Mouse (Mus musculus) urinary bladder, postnatal 25 days (tissue): ENCODE measurements around the gene Palb2.
"Not testable (repeated sequence)": the region's sequence is repeated elsewhere in the genome, so short reads cannot be mapped to it uniquely, and the experiment has no call there.

Source experiments
- DNase-seq: peaks from one replicate; pipeline ENCODE4 v3.0.0; 2022; ENCODE audit warnings: low spot score

Palb2 gene

DNA sequence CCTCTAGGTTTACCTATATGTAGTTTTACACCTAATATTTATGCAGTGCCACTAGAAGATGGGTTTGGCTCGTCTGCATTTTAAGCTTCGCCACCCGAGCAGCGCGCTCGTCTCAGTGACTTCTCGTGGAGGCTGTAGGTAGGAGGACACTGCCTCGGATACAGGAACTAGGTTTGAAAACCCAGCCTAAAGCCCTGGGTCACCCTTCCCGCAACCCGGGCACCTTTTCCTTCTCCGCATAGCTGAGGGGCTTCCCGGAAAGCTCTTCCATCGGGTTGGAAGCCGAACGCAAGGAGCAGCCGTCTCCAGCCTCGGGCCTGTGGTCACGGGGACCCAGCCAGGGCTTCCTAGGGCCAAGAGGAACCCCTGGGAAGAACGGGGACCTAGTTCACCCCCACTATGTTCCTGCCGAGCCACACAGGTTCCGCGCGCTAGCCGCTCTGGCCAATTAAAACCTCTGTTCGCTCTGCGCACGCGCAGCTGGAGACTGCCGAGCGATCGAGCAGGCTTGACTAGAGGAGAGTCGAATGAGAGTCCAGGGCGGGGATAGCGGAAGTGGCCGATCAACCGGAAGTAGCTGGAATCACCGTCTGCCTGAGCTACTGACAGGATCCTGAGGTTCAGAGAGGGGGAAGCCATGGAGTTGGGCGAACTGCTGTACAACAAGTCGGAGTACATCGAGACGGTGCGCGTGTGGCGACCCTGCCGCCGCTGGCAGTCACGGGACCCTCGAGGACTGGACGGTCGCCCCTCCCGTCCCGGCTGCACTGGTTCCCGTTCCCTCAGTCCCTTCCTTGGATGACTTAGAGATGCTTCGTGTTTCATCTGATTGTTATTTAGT is at the start of gene Palb2, which contains the start of gene Dctn5:
Gene Palb2, minus strand, starts transcription at position 489 of the 841 bp plus-strand sequence.
Gene Dctn5, plus strand, starts transcription at position 545 of the 841 bp plus-strand sequence.
- DNase-seq: peak; percentile 97

DNA sequence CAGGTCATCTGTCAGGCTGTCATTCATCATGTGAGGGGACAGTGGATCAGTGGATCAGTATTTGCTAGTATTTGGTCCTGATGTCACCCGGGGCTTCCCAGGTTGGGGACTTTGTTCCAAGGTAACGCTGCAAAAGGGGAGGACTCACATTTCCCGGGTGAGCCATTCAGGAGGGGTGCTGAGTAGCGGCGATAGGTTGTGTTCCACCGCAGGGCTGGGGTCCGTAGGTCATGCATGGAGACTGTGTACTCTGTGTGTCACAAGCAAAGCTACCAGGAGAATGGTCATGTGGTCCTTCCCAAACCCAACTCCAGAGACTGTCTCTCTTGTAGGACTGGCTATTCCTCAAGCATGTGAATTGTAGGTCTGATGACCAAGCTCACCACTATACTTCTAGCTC is 47.9 kb upstream of the Palb2 start:
- no peak for DNase-seq

DNA sequence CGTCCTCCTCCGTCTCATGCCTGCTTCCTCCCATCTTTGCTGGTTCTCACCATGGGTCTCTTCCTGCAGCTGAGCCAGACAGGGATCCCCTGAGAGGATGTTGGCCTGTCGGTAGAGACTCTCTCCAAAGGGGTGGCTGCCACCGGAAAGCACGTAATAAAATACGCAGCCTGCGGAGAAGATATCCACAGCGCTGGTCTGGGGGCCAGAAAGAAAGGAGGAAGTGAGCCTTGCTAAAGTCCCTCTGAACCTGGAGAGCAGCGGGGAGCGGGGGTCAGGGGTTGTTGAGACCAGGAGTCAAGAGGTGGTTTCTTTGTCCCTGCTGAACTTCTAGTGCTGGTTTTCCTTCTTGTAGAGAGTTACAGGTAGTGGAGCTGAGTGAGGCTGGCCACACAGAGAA is 38.8 kb upstream of the Palb2 start:
- no peak for DNase-seq

DNA sequence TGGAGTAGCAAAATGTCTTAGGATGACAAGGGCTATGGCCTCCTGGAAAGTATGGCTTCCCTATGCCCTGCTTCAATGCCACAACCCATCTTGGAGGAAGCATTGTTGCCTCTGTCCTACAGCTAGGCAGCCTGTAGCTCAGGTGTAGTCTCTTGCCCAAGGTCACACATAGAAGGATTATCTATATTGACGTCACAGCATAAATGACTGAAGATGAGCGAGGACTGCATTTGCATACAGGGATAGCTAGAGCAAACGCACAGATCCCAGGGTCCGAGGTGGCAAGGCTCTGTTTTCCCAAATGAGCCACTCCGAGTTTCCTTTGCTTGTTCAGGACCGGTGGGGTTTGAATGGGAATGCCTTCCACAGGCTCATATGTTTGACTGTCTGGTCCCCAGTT is 37.9 kb upstream of the Palb2 start:
- DNase-seq: no peak

DNA sequence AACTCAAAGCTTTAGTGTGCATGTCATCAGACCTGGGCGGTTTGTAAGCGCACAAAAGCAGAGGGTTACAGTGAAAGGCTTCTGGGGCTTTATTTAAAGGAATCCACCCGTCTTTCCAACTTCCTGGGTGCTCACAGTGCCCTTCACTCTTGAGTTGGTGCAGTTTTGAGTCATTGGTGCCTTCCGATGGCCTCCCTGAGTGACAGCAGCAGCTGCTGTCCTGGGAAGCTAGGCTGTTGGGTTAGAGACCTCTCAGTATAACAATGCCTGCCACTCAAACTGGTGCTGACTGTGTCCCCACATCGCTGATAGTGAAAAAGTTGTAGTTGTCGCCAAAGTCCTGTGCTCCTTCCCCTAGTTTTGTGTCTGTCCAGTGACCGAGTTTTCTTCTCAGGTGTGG is 34.4 kb upstream of the Palb2 start:
- DNase-seq: no peak

DNA sequence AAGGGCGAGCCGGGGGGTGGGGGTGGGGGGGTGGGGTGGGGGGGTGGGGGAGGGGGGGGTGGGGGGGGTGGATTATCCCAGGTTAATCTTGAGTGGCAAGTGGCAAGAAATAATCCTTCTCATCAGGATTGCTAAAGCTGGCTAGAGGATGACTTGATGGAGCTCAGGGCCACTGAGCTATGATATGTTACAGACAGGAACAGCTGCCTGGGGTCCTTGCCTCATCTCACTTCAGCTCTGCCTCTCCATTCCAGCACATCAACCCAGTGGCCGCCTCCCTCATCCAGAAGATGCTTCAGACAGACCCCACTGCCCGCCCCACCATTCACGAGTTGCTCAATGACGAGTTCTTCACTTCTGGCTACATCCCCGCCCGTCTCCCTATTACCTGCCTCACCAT is 31.0 kb upstream of the Palb2 start:
- no peak for DNase-seq

DNA sequence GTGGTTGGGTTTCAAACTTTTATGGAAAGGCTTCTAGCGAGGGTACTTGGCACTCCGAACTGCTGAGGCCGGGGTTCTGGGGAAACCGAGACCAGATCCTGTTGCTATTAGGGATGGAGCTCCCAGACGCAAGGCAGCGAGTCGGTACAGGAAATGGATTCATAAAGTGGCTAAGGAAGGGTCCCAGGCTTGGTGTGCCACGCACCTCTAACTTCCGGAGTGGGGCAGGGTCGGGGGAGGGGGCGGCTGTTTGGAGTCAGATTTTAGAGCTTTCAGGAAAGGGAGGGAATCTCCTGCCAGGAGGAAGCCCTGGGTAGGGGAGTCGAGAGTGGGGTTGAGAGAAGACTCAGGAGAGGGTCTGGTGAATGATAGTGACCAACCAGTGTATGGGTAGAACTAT is 27.3 kb upstream of the Palb2 start:
- no peak for DNase-seq

DNA sequence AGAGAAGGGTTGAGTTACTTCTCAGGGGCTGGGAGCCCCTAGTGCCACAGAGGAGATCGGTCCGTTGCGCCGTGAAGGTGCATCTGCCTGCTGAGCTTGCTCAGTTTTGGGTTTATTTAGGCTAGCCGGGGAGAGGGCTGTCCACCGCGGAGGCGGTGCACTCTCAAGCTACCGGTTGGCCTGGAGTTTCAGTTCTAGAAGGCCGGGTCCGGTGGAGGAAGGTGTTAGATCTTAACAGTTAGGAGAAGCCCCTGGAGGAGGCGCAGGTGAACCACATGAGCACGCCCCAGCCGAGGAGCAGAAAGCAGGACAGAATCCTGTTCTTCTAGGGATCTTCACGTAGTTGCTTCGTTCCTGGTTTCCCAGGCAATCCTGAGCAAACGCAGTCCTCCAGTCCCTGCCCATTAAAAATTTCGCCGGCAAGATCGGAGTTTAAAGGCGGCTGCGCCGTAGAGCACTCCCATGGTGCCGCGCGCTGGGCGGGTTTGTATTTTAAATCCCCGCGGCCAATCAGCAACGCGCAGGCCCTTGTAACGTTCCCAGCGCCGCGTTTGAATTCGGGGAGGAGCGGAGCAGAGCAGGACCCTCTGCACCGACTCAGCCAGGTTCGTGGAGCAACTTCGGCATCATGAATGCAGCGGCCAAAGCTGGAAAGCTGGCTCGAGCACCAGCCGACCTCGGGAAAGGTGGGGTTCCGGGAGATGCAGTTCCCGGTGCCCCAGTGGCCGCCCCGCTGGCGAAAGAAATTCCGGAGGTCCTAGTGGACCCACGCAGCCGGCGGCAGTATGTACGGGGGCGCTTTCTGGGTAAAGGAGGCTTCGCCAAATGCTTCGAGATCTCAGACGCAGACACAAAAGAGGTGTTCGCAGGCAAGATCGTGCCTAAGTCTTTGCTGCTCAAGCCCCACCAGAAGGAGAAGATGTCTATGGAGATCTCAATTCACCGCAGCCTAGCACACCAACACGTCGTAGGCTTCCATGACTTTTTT is 26.4 kb upstream of the Palb2 start, which contains the start of gene Plk1:
Gene Plk1, plus strand, starts transcription at position 525 of the 988 bp plus-strand sequence.
- DNase-seq: peak; percentile 67

DNA sequence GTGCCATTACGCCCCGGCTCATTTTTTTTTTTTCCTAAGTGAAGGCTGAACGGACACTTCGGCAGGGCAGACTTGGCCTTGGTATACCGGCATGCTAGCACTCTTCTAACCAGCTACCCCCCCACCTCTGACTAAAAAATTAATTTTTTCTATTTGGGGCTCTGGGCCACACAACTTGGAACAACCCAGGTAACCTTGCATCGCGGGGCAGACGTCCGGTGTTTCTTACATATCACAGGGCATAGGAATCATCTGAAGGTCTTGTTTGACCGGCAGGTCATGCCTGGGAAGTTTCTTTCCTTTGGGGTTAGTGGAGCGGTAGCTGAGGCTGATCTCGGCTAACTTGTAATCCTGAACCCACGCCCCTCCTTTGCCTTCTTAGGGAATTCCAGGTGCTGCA is 25.7 kb upstream of the Palb2 start:
- no peak for DNase-seq

DNA sequence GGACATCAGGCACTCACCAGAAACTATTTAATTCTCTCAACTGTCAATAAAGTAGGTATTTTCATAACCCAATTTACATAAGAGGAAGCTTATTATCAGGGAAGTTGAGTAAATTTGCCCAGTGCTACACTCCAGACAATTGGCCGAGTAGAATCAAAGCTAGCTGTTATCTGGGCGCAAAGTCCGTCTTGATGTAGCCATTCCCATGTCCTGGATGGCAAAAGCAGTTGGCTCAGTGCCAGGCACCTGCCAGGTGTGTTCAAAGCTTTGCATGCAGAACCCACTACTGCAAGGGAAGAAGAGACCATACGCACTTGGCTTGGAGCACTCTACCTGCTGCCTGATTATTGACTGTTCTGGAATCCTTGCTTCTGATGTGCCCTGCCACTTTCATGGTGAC is 19.7 kb upstream of the Palb2 start:
- no peak for DNase-seq

DNA sequence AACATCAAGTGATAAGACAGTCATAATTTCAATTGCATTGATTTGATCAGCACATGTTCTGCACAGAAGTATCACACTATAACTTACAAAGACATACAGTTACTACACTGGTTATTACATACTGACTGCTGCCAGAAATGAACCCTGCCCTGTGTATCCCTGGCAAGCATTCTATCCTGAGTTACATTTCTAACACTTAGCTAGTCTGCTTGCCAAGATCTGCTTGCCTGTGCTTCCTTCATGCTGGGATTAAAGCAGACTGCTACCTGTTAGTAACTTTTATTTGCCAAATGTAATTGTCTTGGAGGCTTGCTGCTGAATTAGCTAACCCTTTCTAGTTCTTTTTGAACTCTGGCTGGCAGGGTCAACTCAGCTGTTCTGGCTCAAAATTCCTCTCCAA is 8.2 kb upstream of the Palb2 start:
- DNase-seq: no peak

DNA sequence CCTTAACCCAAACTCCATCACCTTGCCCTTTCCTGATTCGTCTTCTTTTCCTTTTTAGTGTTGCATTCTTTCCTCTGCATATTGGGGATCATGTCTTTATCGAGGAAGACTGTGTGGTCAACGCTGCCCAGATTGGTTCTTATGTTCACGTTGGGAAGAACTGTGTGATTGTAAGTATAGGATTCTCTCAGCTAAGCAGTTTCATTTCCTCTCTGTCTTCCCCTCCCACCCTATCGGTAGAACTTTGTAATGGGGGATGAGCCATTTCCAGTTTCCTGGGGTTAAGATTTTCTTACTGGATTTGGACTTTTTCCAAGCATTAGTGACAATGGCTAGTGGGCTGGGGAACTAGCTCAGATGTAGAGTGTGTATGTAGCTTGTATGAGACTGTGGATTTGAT is 5.4 kb upstream of the Palb2 start:
- DNase-seq: no peak

DNA sequence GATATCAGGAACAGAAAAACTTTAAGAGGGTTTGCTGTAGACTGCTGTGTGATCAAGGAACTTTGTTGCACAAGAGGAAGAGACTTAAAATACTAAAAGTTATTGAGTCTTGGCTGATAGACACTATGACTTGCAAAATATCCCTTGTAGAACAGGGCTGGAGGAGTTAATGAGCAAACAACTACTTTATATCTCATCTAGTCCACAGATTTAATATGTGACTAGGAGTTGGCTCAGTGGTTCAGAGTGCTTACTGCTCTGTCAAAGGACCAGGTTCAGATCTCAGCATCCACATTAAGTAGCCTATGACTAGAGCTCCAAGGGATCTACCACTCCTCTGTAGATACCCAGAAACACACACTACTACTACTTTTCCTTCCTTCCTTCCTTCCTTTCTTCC is 4.3 kb upstream of the Palb2 start:
- DNase-seq: no peak

DNA sequence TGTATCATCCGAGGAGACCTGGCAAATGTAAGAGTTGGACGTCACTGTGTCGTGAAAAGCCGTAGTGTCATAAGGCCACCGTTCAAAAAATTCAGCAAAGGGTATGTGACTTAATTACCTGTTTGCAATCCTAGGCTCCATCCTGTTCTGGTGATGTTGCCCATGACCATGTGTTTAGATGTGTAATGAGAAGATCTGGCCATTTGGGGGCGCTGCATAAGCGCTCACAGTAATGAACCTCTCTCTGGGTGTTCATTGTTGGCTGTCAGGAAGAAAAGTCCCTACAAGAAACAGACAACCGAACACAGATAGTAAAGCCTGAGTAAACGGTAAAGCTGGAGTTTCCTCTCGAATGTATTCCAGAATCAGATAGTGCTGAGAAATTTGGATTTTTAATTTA is 2.3 kb upstream of the Palb2 start:
- DNase-seq: no peak

DNA sequence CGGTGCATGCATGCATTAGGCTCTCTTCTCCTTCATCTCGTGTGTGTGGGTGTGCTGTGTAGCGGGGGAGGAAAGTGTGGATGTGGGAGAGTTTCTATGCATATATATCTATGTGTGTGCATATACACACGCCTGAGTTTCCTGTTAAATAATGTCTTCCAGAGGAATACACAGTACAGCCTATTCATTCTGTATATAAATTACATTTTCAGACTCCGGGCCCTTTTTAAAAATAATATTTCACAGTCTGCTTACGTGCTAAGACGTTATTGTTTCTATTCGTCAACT is 497 bp upstream of the Palb2 start:
- DNase-seq: no peak

DNA sequence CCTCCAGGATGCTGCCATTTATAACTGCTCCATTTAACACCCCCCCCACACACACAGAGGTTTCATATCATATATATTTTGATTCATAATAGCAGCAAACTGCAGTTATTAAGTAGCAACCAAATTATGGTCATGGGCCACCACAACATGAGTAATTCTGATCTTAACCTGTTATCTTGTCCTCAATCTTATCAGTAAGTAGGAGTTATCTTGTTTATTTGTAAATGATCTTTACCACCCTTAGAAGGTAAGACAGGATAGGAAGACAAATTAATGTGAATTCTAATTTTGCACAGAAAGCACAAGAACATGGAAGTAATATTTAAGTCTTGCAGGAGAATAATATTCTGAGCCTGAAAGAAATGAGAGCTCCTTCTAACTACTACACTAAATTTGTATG is 951 bp downstream of the Palb2 start:
- DNase-seq: no peak

DNA sequence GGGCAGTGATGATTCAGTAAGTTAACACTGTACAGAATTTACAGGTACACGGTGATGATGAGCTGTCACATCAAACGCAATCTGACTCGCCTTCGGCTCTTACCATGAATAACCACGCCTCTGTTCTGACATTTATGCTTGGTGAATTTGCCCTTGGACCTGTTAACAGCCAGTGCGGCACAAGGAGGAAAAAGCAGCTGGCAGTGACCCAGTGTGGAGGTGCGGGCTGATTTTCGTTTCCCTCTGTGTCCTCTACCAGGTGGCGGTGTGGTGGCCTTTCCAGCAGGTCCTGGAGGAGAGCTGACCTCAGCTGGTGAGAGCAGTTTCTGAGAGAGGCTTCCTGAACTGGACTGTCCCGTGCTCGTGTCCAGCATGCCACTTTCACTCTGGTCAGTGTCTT is 5.8 kb downstream of the Palb2 start:
- DNase-seq: no peak

DNA sequence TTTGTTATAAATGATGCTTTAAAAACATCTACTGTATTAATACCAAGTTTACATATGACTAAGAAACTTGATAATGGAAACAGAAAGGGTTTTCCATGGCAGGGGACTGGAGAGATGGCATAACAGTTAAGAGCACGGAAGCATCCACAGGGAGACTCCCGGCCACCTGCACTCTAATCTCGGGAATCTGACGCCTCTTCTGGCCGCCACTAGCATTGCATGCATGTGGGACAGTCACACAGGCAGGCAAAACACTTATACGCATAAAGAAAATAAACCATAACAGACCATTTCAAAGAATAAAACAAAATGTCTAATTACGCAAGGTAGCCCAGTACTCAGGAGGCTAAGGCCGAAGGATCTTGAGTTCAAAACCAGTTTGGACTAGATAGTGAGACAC is 7.1 kb downstream of the Palb2 start:
- DNase-seq: no peak

DNA sequence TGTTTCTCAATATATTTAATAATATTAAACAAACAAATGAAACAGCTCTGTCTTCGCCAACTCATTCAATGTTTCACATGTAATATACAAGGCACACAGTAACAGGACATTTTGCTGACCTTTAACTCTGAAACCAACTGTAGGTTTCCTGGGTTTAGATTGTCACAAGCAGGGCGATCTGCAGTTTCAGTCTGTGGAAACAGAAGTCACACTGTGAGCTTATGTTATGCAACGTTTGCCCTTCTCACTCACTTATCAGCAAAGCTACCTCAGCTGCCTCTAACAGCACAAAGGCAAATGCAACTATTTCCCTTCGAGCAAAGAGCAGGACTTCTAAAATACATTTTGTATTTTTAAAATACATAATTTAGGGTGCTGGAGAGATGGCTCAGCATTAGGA is 9.3 kb downstream of the Palb2 start:
- DNase-seq: no peak

DNA sequence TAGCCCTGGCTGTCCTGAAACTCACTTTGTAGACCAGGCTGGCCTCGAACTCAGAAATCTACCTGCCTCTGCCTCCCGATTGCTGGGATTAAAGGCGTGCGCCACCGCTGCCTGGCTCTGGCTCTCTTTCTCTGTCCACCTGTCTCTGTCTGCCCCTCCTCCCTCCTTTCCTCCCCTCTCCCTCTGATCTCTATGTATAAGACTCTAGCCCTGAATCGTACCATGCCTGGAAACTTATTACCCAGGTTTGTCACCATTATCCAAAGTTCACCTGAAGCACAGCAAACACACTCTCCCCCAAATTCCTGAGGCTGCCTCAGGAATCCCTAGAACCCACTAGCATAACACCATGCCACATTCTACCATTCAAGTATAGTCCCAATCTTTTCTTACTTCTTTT is 24.6 kb downstream of the Palb2 start:
- no peak for DNase-seq

DNA sequence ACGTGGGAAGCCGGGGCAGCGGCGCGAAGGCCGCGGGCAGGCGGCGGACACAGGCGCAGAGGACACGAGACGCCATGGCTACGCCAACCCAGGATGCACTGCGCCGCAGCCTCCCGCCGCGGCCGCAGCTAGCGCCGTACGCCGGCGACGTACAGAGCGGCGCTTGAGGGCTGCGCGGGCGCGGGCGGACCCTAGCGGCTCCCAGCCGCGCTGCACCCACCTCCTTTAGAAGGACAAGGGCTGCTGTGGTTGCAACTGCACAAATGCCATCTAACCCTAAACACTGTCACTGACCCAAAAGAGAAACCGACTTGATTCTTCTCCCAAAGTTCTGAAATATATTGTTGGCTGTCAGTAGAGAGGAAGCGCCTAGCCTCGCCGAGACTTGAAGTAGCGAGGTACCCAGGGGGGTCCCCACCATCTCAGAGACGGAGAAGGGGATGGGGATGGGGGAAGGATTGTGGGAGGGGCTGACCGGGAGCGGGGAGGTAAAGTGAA is 31.0 kb downstream of the Palb2 start, which contains the start of gene Ndufab1:
Gene Ndufab1, minus strand, starts transcription at position 140 of the 498 bp plus-strand sequence.
- peak; percentile 75 for DNase-seq

DNA sequence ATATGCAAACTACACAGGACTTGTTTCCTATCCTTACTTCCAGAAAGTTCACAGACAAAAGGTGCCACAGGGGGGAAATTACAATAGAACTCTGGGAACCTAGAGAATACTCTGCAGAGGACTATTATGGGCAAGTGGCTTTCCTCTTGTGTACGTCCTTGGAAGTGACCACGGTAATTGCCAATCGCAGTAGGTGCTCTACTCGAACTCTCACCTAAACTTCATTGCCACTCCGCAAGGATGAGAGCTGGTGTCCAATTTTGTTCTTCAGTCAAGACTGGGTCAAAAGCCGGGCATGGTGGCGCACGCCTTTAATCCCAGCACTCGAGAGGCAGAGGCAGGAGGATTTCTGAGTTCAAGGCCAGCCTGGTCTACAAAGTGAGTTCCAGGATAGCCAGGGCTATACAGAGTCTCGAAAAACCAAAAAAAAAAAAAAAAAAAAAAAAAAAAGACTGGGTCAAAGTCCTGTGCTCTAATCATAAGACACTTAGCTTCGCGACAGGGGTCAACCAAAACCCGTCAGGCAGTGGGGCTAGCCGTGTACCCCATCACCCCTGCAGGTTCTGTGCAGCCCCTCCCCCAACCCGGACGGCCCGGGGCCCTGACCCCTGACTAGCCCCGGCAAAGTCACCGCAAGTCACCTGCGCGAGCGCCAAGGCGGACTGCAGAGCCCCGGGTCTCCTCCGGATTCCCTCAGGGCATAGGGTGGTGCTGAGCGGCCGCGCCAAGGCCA is 31.6 kb downstream of the Palb2 start:
- DNase-seq: not testable (repeated sequence)
